Mouse (Mus musculus): Measurements from ENCODE around the gene Sdccag8. TPM values are rescaled to one million over a fixed set of nuclear protein-coding genes. Genes with fewer than 3 reads are reported as not detected.

The Sdccag8 gene
- polyA plus RNA-seq, 1 experiment, result 4.0 TPM

DNA sequence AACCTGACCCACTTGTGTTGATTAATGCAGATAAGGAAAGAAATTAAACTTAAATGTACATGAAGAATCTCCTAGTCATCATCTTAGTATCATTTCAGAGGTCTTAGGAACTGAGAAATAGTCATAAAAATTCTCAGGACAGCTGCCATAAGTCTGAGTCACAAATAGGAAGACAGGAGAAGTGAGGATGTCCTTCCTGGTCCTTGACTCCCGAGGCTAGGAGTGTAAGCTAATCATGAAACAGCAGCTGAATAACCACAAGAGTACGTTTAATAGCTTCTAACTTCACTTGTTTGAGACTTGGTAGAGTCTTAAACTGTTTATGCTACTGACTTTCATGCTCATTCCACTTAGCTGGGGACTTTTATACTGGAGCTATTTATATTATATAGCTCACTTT lies 214.6 kb downstream of the Sdccag8 start:
- DNase-seq (ENCODE audit: low read depth in 1 of 2, low spot score in 2 of 2), result no peak

DNA sequence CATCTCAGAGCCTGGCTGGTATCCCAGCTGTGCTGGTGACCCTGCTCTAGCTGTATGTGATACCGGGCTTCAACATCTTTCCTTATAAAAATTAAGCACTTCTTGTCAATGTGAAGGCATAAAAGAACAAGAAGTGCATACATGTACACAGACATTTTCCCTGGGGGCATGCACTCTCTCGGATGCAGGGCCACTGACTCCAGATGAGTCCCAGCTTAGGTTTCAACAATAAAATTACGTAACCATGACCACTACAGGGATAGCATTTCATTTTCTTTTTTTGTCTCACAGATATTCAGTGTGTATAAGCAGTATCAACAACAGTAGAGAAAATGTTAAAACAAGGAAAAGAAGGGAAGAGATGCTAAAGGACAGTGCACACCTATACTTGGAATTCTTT lies 216.2 kb downstream of the Sdccag8 start:
- Histone ChIP-seq H3K4me3 (ENCODE audit: extremely low read depth, insufficient read depth, insufficient read length) (no peak overlapping the region), H3K27me3 (ENCODE audit: control insufficient read depth, insufficient read depth, low read length) (no peaks in the 10 kb centered on the region), H3K36me3 (ENCODE audit: control insufficient read depth, insufficient read depth, low read length) (peaks cover 1% of the 10 kb centered on the region; the same call in 1 of the 2 replicates), H3K27ac (ENCODE audit: insufficient read depth, low read length) (no peak overlapping the region), H3K4me1 (ENCODE audit: control insufficient read depth, insufficient read depth, insufficient read length) (peaks cover 3% of the 10 kb centered on the region; the same call in 1 of the 2 replicates)
- WGBS, result 95% methylated on average over 3 of the region's 3 CpGs
- TF ChIP-seq POLR2A (IDR thresholded peaks at IDR 0.05; ENCODE audit: low read depth, low read length), result no peak
- no peak for TF ChIP-seq CTCF (IDR thresholded peaks at IDR 0.05; ENCODE audit: extremely low read depth, insufficient read depth, insufficient read length, insufficient replicate concordance)
- DNase-seq (ENCODE audit: low read depth in 1 of 2, low spot score in 2 of 2), result no peak

More for the DNA sequence above, 214.6 kb downstream of the Sdccag8 start:
- no peak overlapping the region for H3K27ac ChIP-seq (ENCODE audit: insufficient read depth, low read length)
- peaks cover 3% of the 10 kb centered on the region; the same call in 1 of the 2 replicates for H3K4me1 ChIP-seq (ENCODE audit: control insufficient read depth, insufficient read depth, insufficient read length)
- peaks cover 6% of the 10 kb centered on the region for H3K36me3 ChIP-seq (ENCODE audit: control insufficient read depth, insufficient read depth, low read length)
- no peaks in the 10 kb centered on the region for H3K27me3 ChIP-seq (ENCODE audit: control insufficient read depth, insufficient read depth, low read length)
- 68% methylated on average over 2 of the region's 2 CpGs for WGBS
- TF ChIP-seq CTCF (IDR thresholded peaks at IDR 0.05; ENCODE audit: extremely low read depth, insufficient read depth, insufficient read length, insufficient replicate concordance) (no peak), POLR2A (IDR thresholded peaks at IDR 0.05; ENCODE audit: low read depth, low read length) (no peak)
- no peak overlapping the region for H3K4me3 ChIP-seq (ENCODE audit: extremely low read depth, insufficient read depth, insufficient read length)

DNA sequence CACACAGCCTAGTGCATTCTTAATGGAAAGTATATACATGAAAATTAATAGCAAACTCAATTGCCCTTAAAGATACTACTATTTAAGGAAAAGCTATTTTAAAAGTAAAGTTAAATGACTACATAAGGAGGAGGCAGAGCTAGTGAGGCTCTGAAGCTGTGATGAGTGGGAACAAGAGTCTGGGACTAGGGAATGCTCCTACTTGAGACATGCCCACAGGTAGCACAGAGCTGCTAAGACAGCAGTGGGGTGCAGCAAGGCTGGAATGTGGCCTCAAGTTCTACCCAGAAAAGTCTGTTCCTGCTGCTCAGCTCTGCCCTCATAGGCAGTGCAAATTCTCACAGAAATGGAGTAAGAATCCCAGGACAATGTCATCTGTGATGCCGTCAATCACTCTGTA lies 216.7 kb downstream of the Sdccag8 start:
- Histone ChIP-seq H3K27ac (ENCODE audit: insufficient read depth, low read length) (no peak overlapping the region), H3K4me1 (ENCODE audit: control insufficient read depth, insufficient read depth, insufficient read length) (peaks cover 2% of the 10 kb centered on the region; the same call in 1 of the 2 replicates), H3K4me3 (ENCODE audit: extremely low read depth, insufficient read depth, insufficient read length) (no peak overlapping the region), H3K27me3 (ENCODE audit: control insufficient read depth, insufficient read depth, low read length) (no peaks in the 10 kb centered on the region), H3K36me3 (ENCODE audit: control insufficient read depth, insufficient read depth, low read length) (peaks cover 1% of the 10 kb centered on the region; the same call in 1 of the 2 replicates)
- WGBS, result 95% methylated on average over 1 of the region's 1 CpGs
- TF ChIP-seq POLR2A (IDR thresholded peaks at IDR 0.05; ENCODE audit: low read depth, low read length) (no peak), CTCF (IDR thresholded peaks at IDR 0.05; ENCODE audit: extremely low read depth, insufficient read depth, insufficient read length, insufficient replicate concordance) (no peak)
- no peak for DNase-seq (ENCODE audit: low read depth in 1 of 2, low spot score in 2 of 2)

DNA sequence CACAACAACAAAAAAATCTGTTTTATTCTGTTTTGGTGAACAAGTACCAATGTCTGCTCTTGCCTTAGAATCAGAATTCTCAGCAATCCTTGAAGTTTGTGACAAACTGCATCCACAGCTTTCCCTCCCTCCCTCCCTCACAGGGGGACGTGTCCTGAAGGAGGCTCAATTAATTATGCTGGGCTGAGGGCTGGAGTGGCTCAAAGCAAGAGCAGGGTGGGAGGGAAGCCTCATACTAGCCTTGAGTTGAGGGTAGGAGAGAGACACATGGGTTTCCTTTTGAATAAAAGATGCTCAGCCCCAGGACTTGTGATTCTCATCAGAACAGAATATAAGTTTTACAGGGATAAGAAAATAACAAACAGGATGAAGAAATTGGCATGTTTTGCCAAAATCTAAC lies 217.8 kb downstream of the Sdccag8 start:
- Histone ChIP-seq H3K36me3 (ENCODE audit: control insufficient read depth, insufficient read depth, low read length) (peaks cover 1% of the 10 kb centered on the region; the same call in 1 of the 2 replicates), H3K4me1 (ENCODE audit: control insufficient read depth, insufficient read depth, insufficient read length) (no peaks in the 10 kb centered on the region), H3K27ac (ENCODE audit: insufficient read depth, low read length) (no peak overlapping the region), H3K27me3 (ENCODE audit: control insufficient read depth, insufficient read depth, low read length) (no peaks in the 10 kb centered on the region), H3K4me3 (ENCODE audit: extremely low read depth, insufficient read depth, insufficient read length) (no peak overlapping the region)
- WGBS, result 81% methylated on average over 1 of the region's 1 CpGs
- no peak for DNase-seq (ENCODE audit: low read depth in 1 of 2, low spot score in 2 of 2)
- TF ChIP-seq CTCF (IDR thresholded peaks at IDR 0.05; ENCODE audit: extremely low read depth, insufficient read depth, insufficient read length, insufficient replicate concordance), result no peak
- no peak for TF ChIP-seq POLR2A (IDR thresholded peaks at IDR 0.05; ENCODE audit: low read depth, low read length)

DNA sequence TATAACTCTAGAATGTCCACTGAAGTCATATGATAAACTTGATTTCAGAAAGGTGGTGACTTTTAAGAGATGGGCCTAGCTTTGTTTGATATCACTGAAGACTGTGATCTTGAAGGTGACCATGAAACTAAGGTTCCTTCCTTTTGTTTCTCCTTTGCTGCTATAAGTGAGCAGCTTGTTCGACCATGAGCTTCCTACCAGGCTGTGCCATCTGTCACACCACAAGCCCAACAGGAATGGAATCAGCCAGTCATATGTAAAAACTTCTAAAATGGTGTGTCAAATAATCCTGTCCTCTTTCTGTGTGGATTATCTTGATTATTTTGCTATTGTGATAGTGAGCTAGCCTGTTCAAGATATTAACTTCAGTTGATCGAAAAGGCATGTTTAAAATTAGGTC lies 221.0 kb downstream of the Sdccag8 start:
- H3K4me3 ChIP-seq (ENCODE audit: extremely low read depth, insufficient read depth, insufficient read length), result no peak overlapping the region
- 85% methylated on average over 2 of the region's 2 CpGs for WGBS
- DNase-seq (ENCODE audit: low read depth in 1 of 2, low spot score in 2 of 2), result no peak
- H3K4me1 ChIP-seq (ENCODE audit: control insufficient read depth, insufficient read depth, insufficient read length), result no peaks in the 10 kb centered on the region
- TF ChIP-seq POLR2A (IDR thresholded peaks at IDR 0.05; ENCODE audit: low read depth, low read length) (no peak), CTCF (IDR thresholded peaks at IDR 0.05; ENCODE audit: extremely low read depth, insufficient read depth, insufficient read length, insufficient replicate concordance) (no peak)
- H3K27me3 ChIP-seq (ENCODE audit: control insufficient read depth, insufficient read depth, low read length), result no peaks in the 10 kb centered on the region
- no peaks in the 10 kb centered on the region for H3K36me3 ChIP-seq (ENCODE audit: control insufficient read depth, insufficient read depth, low read length)
- H3K27ac ChIP-seq (ENCODE audit: insufficient read depth, low read length), result no peak overlapping the region

DNA sequence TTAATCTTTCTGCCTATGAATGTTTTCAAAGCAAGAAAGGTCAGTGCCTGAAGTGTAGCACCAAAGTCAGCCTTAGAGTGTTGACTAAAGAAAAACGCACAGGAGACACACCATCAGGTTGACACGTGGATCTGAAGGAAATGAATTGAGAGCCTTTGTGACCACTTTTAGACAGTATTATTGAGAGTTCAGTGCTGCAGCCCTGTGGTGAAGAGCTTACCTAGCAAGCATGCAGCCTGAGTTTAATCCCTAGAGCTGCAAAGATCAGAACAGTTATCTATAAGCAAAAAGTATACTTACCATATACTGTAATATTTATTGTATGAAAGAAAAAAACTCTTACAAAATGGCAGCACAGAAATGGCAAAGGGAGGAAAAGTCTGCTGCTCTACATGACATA lies 223.9 kb downstream of the Sdccag8 start:
- Histone ChIP-seq H3K27me3 (ENCODE audit: control insufficient read depth, insufficient read depth, low read length) (no peaks in the 10 kb centered on the region), H3K27ac (ENCODE audit: insufficient read depth, low read length) (no peak overlapping the region), H3K4me1 (ENCODE audit: control insufficient read depth, insufficient read depth, insufficient read length) (no peaks in the 10 kb centered on the region), H3K36me3 (ENCODE audit: control insufficient read depth, insufficient read depth, low read length) (no peaks in the 10 kb centered on the region), H3K4me3 (ENCODE audit: extremely low read depth, insufficient read depth, insufficient read length) (no peak overlapping the region)
- TF ChIP-seq POLR2A (IDR thresholded peaks at IDR 0.05; ENCODE audit: low read depth, low read length) (no peak), CTCF (IDR thresholded peaks at IDR 0.05; ENCODE audit: extremely low read depth, insufficient read depth, insufficient read length, insufficient replicate concordance) (no peak)
- WGBS, result 73% methylated on average over 2 of the region's 2 CpGs
- DNase-seq (ENCODE audit: low read depth in 1 of 2, low spot score in 2 of 2), result no peak

DNA sequence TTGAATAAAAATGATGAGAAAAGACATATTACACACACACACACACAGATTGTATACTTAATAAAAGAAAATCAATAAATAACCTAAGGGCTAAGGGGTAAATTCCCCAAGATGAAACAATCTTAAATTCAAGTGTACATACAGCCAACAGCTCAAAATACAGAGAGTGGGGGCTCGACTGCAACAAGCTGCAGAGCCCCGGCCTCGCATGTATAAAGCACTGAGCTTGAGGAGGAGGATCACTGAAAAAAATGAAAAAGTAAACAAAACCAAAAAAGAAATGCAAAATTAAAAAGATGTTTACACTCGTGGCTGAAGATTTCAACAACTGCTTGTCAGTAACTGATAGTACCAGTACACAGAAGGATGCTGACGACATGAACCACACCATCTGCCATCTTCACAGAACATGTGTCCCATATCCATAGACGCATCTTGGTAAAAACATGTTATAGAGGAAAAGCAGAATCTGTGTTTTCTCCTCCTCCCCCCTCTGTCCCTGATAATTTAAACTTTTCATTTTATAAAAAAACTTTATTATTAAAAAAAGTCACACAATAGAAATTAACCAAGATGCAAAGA lies 224.7 kb downstream of the Sdccag8 start:
- H3K27ac ChIP-seq (ENCODE audit: insufficient read depth, low read length), result no peak overlapping the region
- no peaks in the 10 kb centered on the region for H3K36me3 ChIP-seq (ENCODE audit: control insufficient read depth, insufficient read depth, low read length)
- H3K4me1 ChIP-seq (ENCODE audit: control insufficient read depth, insufficient read depth, insufficient read length), result no peaks in the 10 kb centered on the region
- 91% methylated on average over 6 of the region's 6 CpGs for WGBS
- no peaks in the 10 kb centered on the region for H3K27me3 ChIP-seq (ENCODE audit: control insufficient read depth, insufficient read depth, low read length)
- no peak for TF ChIP-seq POLR2A (IDR thresholded peaks at IDR 0.05; ENCODE audit: low read depth, low read length)
- TF ChIP-seq CTCF (IDR thresholded peaks at IDR 0.05; ENCODE audit: extremely low read depth, insufficient read depth, insufficient read length, insufficient replicate concordance), result no peak
- no peak overlapping the region for H3K4me3 ChIP-seq (ENCODE audit: extremely low read depth, insufficient read depth, insufficient read length)
- DNase-seq (ENCODE audit: low read depth in 1 of 2, low spot score in 2 of 2), result no peak
